Mouse (Mus musculus) testis, adult 2 months (tissue): ENCODE data around the gene Olfr1314. TPM values are rescaled to one million over a fixed set of nuclear protein-coding genes. Genes with fewer than 3 reads are reported as not detected.

Source experiments
- H3K27ac ChIP-seq: fragments of 200-500 bp; 2 replicates; pipeline ENCODE4 v1.5.1; 2012; ENCODE audit warnings: low read depth, low read length; ENCODE audit not compliant: control insufficient read depth, insufficient read depth
- H3K27me3 ChIP-seq: fragments of 200-500 bp; 2 replicates; pipeline ENCODE4 v1.6.1; 2012; ENCODE audit warnings: mild to moderate bottlenecking, low read length, moderate library complexity; ENCODE audit not compliant: control insufficient read depth, insufficient read depth
- H3K36me3 ChIP-seq: fragments of 200-500 bp; 2 replicates; pipeline ENCODE4 v1.6.1; 2012; ENCODE audit warnings: mild to moderate bottlenecking, low read length; ENCODE audit not compliant: control insufficient read depth, insufficient read depth
- H3K4me1 ChIP-seq: fragments of 200-500 bp; 2 replicates; pipeline ENCODE4 v1.6.1; 2012; ENCODE audit warnings: low read length; ENCODE audit not compliant: control insufficient read depth, insufficient read depth
- H3K4me3 ChIP-seq: fragments of 200-500 bp; 2 replicates; pipeline ENCODE4 v1.5.1; 2012; ENCODE audit warnings: low read depth, mild to moderate bottlenecking, low read length, moderate library complexity, mixed read lengths; ENCODE audit not compliant: control insufficient read depth
- CTCF ChIP-seq: fragments of 200-500 bp; IDR thresholded peaks from 2 replicates; pipeline ENCODE4 v1.5.1; 2012; ENCODE audit warnings: low read depth, mild to moderate bottlenecking, inconsistent platforms, low read length, moderate library complexity; ENCODE audit not compliant: control insufficient read depth, insufficient read depth, insufficient replicate concordance
- POLR2A ChIP-seq: fragments of 200-500 bp; IDR thresholded peaks from 2 replicates; pipeline ENCODE4 v1.6.1; 2012; ENCODE audit warnings: low read depth, mild to moderate bottlenecking, inconsistent platforms, low read length, moderate library complexity; ENCODE audit not compliant: control insufficient read depth
- polyA plus RNA-seq: library from polyadenylated mRNA; depleted of rRNA; stranded (reverse); fragments of >200 nt; gene quantifications from 2 replicates; pipeline ENCODE4 v1.2.3, GENCODE M21; 2012; rRNA removed

Olfr1314 gene
- polyA plus RNA-seq: not detected in 2 replicates

GRCm38 (mm10) chr2:112096681-112097080 lies at the start of gene Olfr1314:
TSS of gene Olfr1314 (minus strand) at chr2:112096781.
- Histone ChIP-seq H3K27me3 (no peaks in the 10 kb centered on the region), H3K4me3 (no peak within 1 kb of the TSS), H3K4me1 (no peaks in the 10 kb centered on the region), H3K27ac (no peak within 1 kb of the TSS), H3K36me3 (no peaks in the 10 kb centered on the region)
- TF ChIP-seq POLR2A: no peak
- TF ChIP-seq CTCF: no peak

GRCm38 (mm10) chr2:112140029-112140428 lies 43.4 kb upstream of the Olfr1314 start, which contains the start of gene Olfr1317:
TSS of gene Olfr1317 (plus strand) at chr2:112140329.
- H3K36me3 ChIP-seq: no peaks in the 10 kb centered on the region
- H3K4me3 ChIP-seq: no peak within 1 kb of the TSS
- TF ChIP-seq POLR2A (no peak), CTCF (no peak)
- H3K4me1 ChIP-seq: no peaks in the 10 kb centered on the region
- no peaks in the 10 kb centered on the region for H3K27me3 ChIP-seq
- no peak within 1 kb of the TSS for H3K27ac ChIP-seq

GRCm38 (mm10) chr2:112134877-112135276 lies 38.3 kb upstream of the Olfr1314 start, which contains the start of gene Olfr1316:
TSS of gene Olfr1316 (minus strand) at chr2:112134977.
- no peak for TF ChIP-seq CTCF
- no peak for TF ChIP-seq POLR2A
- no peaks in the 10 kb centered on the region for H3K27me3 ChIP-seq
- no peak within 1 kb of the TSS for H3K27ac ChIP-seq
- H3K4me3 ChIP-seq: no peak within 1 kb of the TSS
- H3K36me3 ChIP-seq: no peaks in the 10 kb centered on the region
- no peaks in the 10 kb centered on the region for H3K4me1 ChIP-seq

GRCm38 (mm10) chr2:112115340-112115739 lies 18.8 kb upstream of the Olfr1314 start, which contains the start of gene Olfr1315-ps1:
TSS of gene Olfr1315-ps1 (minus strand) at chr2:112115440.
- no peak for TF ChIP-seq POLR2A
- no peak for TF ChIP-seq CTCF
- no peak within 1 kb of the TSS for H3K27ac ChIP-seq
- no peaks in the 10 kb centered on the region for H3K36me3 ChIP-seq
- no peaks in the 10 kb centered on the region for H3K4me1 ChIP-seq
- H3K4me3 ChIP-seq: no peak within 1 kb of the TSS
- H3K27me3 ChIP-seq: no peaks in the 10 kb centered on the region

GRCm38 (mm10) chr2:112077743-112078142 lies 18.8 kb downstream of the Olfr1314 start, which contains the start of gene Olfr1313:
TSS of gene Olfr1313 (minus strand) at chr2:112077843.
- Histone ChIP-seq H3K4me3 (no peak within 1 kb of the TSS), H3K27me3 (no peaks in the 10 kb centered on the region), H3K4me1 (no peaks in the 10 kb centered on the region), H3K36me3 (no peaks in the 10 kb centered on the region), H3K27ac (no peak within 1 kb of the TSS)
- TF ChIP-seq POLR2A: no peak
- TF ChIP-seq CTCF: no peak

- Histone ChIP-seq H3K27ac (no peak within 1 kb of the TSS), H3K36me3 (no peaks in the 10 kb centered on the region), H3K4me3 (no peak within 1 kb of the TSS), H3K4me1 (no peaks in the 10 kb centered on the region), H3K27me3 (no peaks in the 10 kb centered on the region)
- TF ChIP-seq POLR2A (no peak), CTCF (no peak)
These were observed 46.4 kb downstream of the Olfr1314 start, which contains the start of gene Olfr1312 for GRCm38 (mm10) chr2:112050138-112050537. TSS of gene Olfr1312 (minus strand) at chr2:112050238.

Other genes starting within 250 kb of the Olfr1314 start
- gene Olfr1305, start 219.6 kb downstream of the Olfr1314 start, polyA plus RNA-seq: not detected in 2 replicates
- gene Olfr1306, start 180.5 kb downstream of the Olfr1314 start, polyA plus RNA-seq: not detected in 2 replicates
- gene Olfr1307, start 147.3 kb downstream of the Olfr1314 start, polyA plus RNA-seq: not detected in 2 replicates
- not detected in 2 replicates for gene Olfr1308, start 131.8 kb downstream of the Olfr1314 start, polyA plus RNA-seq
- gene Olfr1309, start 106.5 kb downstream of the Olfr1314 start, polyA plus RNA-seq: not detected in 2 replicates
- not detected in 2 replicates for gene Olfr1310, start 84.1 kb downstream of the Olfr1314 start, polyA plus RNA-seq
- gene Olfr1311, start 72.4 kb downstream of the Olfr1314 start, polyA plus RNA-seq: not detected in 2 replicates
- gene Olfr1312, start 46.5 kb downstream of the Olfr1314 start, polyA plus RNA-seq: not detected in 2 replicates
- gene Olfr1313, start 18.9 kb downstream of the Olfr1314 start, polyA plus RNA-seq: not detected in 2 replicates
- gene Olfr1315-ps1, start 18.7 kb upstream of the Olfr1314 start, polyA plus RNA-seq: not detected in 2 replicates
- not detected in 2 replicates for gene Olfr1316, start 38.2 kb upstream of the Olfr1314 start, polyA plus RNA-seq
- gene Olfr1317, start 43.5 kb upstream of the Olfr1314 start, polyA plus RNA-seq: not detected in 2 replicates
- gene Olfr1318, start 57.4 kb upstream of the Olfr1314 start, polyA plus RNA-seq: not detected in 2 replicates
- 74.6 and 88.6 TPM in 2 replicates for gene Lpcat4, start 142.7 kb upstream of the Olfr1314 start, polyA plus RNA-seq
- gene Nutm1, start 162.5 kb upstream of the Olfr1314 start, polyA plus RNA-seq: 22.6 and 23.7 TPM in 2 replicates
- 108 and 121 TPM in 2 replicates for gene Nop10, start 165.1 kb upstream of the Olfr1314 start, polyA plus RNA-seq
- 28.8 and 34.1 TPM in 2 replicates for gene Slc12a6, start 169.0 kb upstream of the Olfr1314 start, polyA plus RNA-seq
- gene Gm21985, start 169.5 kb upstream of the Olfr1314 start, polyA plus RNA-seq: not detected in 2 replicates